Mouse (Mus musculus) adrenal gland, postnatal 4 days (tissue): ENCODE data around the gene Rilp. TPM values are rescaled to one million over a fixed set of nuclear protein-coding genes. Genes with fewer than 3 reads are reported as not detected.

ENCODE experiments used
- DNase-seq, 2 experiments: peaks; one replicate each; pipeline ENCODE4 v3.0.0; 2021 to 2022; ENCODE audit warnings: low spot score in 2 of 2, mixed read lengths in 2 of 2
- long read RNA-seq, 2 experiments: library from polyadenylated mRNA; stranded (forward); transcript quantifications; one replicate each; pipeline ENCODE4 v2.0.0; 2021
- total RNA-seq, 2 experiments: library from RNA; stranded (reverse); gene quantifications; 2 replicates each; pipeline ENCODE4 v1.2.3; 2021

Rilp gene
- total RNA-seq, result 1 to 10 TPM; 7.7 to 8.5 TPM
- long read RNA-seq, experiment 1, partial matches to known transcripts, result 0 of 7 reads
- long read RNA-seq, experiment 1, other reads (novel, unspliced or antisense), result 3 of 7 reads
- long read RNA-seq, experiment 2, transcript Rilp-201 (8 exons, 1,489 nt), result major isoform, 5 of 16 reads
- long read RNA-seq, experiment 2, partial matches to known transcripts, result 6 of 16 reads
- long read RNA-seq, experiment 2, other reads (novel, unspliced or antisense), result 5 of 16 reads

DNA sequence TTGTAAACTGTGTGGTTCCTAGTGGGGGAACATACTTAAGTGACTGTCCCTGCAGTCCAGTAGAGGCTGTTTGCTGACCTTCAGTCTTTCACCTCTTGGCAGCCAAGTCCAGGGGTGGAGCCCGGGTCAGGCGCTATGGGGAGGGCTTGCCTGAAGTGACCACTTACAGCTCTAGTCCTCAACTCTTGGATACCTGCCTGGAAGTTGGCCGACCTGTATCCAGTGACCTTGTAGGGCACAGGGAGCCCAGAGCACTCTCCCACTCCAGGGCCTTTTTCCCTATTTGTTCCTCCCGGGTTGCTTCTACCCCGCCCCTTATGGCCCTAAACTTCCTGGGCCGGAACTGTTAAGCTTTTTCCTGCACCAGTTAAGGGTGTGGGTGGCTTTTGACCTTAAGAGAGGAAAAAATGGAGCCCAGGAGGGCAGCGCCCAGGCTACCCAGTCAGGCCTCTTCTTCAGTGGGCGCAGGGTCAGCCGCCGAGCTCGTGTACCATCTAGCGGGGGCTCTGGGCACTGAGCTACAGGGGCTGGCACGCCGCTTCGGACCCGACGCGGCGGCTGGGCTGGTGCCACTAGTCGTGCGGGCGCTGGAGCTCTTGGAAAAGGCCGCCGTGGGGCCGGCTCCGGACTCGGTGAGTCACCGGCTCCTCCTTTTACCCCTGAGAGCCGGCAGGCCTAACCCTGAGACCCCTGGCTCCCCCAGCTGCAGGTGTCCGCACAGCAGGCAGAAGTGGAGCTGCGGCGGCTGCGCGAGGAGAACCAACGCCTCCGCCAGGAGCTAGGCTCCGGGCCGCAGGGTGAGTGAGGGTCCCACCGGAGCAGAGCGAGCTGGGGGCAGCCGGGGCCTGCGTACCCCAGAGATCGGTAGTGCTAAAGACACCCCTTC lies at the start of gene Rilp:
Gene Rilp (plus strand): TSS at position 354 of the 886 bp plus-strand sequence.
- DNase-seq, result peak; percentile 41 to 57

DNA sequence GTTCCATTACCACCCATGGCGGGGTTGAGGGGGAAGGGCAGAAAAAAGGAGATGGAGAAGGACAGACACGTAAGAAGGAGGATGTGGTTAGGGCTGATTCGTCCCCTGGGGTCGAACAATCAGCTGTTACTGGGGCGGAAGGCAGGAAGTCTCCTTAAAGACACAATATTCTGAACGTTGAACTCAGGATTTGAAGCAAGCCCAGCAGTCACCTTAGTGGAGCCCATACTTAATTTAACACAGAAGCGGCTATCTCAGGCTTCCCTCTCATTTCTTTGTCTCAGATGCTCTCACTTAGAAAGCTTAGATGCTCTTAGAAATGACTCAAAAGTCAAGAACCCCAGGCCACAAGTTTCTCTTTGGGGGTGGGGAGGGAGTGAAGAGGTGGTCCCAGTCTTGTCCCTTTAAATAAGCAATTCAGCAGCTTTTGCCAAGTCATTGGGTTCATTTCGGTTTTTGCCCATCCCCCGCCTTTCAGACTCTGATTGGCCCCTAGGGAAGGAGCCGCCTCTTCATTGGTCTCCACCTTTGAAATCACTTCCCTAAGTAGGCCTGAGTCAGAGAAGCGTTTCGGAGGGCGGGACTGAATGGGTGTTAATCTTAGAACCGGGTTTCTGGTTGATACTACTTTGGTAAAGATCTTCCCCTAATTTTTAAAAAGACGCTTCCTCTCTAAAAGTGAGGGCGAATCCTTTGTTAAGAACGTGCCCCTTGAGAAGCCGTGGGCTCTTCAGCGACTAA lies 49.6 kb upstream of the Rilp start:
- peak in 1 of 2 experiments; percentile 80 for DNase-seq

DNA sequence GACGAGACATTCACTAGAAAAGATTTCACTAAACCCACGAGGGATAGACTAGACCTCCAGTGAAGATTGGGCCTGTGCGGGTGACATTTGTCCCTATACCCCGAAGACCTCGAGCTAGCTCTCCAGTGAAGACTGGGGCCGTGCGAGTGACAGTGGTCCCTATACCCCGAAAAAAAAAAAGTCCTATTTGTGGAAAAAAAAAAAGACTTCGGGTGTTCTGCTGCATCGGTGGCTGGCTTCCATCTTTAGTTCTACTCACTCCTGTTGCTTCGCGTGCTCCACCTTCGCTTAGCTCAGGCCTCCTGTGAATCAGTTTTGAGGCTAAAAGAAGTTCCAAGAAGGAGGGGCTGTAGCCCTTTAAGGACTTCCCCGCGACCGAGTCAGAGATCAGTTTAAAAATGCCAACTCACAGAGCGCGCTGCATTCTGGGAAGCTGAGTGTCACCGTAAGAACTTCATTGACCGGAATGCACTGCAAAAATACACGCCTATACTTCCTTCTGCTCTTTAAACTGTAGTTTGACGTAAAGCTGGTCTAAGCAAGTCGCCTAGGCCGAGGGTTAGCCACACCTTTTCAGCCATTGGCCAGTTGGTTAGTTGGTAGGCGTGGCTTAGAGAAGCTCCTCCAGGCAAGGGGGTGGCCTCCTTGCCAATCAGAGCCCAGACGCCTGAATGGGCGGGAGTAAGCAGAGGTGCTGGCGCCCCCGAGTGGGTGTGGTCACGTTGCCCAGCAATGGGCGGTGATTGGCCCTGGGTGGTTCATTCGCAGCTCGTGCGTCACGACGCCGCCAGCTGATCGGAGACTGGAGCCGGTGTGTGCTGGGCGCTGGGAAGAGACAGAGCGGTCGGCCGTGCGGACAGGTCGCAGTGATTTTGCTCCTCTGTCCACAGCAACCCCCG lies 48.8 kb upstream of the Rilp start, which contains the start of gene Tlcd2:
Gene Tlcd2 (plus strand): TSS at position 872 of the 899 bp plus-strand sequence.
- DNase-seq, result peak; percentile 91 to 98

GRCm38 (mm10) chr11:75461743-75462252 lies 48.1 kb upstream of the Rilp start:
- DNase-seq, result no peak

- peak in 1 of 2 experiments; percentile 73 for DNase-seq
Observed at GRCm38 (mm10) chr11:75462253-75462783, 47.6 kb upstream of the Rilp start.

DNA sequence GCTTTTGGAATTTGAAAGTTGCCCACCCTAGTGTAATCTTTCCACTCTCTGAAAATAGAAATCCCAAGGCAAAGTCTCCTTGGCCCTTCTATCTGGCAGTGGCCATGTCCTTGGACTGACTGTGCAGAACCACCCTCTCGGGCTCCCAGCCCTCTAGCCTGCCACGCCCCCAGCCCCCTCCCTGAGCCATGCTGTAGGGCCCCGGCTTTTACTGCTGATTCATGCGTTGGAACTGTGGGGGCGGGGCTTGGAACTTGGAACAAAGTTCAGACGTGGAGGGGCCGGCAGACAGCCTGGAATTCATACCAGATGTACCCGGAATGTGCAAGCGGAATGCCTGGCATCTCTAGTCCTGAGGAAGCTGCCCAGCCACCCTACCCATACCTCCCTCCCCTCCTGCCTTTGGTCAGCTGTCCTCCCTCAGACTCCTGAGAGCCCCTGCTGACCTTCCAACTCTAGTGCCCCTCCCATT lies 47.0 kb upstream of the Rilp start:
- peak; percentile 78 to 91 for DNase-seq

DNA sequence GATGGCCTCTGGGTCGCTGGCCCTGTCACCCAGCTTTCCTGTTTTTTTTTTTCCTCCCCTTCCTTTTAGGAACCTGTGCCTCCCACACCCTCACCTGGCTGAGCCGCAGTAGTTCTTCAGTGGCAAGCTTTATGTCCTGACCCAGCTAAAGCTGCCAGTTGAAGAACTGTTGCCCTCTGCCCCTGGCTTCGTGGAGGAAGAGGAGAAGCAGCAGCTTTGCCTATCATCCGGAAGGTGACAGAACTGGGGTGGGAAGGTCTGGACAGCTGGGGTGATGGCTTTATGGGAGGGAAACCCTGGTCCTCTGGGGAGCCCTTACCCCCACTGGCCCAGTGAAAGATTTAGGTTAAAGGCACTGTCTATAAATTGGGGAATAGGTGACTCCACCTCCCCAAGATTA lies 46.3 kb upstream of the Rilp start:
- no peak for DNase-seq

- no peak for DNase-seq
Observed at GRCm38 (mm10) chr11:75464417-75464816, 45.5 kb upstream of the Rilp start.

DNA sequence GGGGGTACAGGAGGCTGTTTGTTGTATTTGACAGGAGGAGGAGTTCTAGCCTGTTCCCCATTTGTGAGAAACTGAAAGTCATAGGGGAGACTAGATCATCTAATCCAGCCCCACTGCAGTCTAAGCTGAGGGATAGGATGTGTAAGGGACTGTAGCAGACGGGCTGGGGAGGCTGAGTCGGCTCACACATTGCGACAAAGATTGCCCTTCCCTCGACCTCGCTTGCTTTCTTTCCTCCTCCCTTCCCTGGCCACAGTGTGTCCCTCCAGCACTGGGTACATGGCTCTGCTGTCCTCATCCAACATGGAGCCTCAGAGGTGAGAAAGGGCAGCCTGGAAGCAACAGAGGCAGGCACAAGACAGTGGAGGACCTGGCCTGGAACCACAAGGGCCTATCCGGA lies 44.8 kb upstream of the Rilp start:
- DNase-seq, result no peak

- DNase-seq, result no peak
Observed at GRCm38 (mm10) chr11:75466731-75467505, 43.0 kb upstream of the Rilp start.

GRCm38 (mm10) chr11:75467512-75468215 lies 42.2 kb upstream of the Rilp start:
- peak in 1 of 2 experiments; percentile 58 for DNase-seq

DNA sequence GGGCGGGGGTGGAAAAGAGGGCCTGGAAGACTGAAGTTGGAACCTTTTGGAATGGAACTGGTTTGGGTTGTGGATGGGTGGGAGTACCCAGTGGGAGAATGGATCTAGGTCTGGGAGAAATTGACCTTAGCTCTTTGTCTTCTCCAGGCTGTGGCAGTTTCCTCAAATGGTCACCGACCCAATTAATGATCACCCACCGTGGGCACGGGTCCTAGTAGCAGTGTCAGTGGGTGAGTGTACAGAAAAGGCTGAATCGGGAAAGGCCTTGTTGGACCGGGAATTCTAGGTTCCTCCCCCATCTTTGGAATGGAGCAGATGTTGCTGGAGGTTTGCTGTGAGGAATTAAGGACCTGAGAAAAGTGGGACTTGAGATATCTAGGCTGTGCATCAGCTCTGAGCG lies 41.5 kb upstream of the Rilp start:
- no peak for DNase-seq

GRCm38 (mm10) chr11:75469261-75469660 lies 40.6 kb upstream of the Rilp start:
- DNase-seq, result no peak

- no peak for DNase-seq
Observed at GRCm38 (mm10) chr11:75470675-75471074, 39.2 kb upstream of the Rilp start.

DNA sequence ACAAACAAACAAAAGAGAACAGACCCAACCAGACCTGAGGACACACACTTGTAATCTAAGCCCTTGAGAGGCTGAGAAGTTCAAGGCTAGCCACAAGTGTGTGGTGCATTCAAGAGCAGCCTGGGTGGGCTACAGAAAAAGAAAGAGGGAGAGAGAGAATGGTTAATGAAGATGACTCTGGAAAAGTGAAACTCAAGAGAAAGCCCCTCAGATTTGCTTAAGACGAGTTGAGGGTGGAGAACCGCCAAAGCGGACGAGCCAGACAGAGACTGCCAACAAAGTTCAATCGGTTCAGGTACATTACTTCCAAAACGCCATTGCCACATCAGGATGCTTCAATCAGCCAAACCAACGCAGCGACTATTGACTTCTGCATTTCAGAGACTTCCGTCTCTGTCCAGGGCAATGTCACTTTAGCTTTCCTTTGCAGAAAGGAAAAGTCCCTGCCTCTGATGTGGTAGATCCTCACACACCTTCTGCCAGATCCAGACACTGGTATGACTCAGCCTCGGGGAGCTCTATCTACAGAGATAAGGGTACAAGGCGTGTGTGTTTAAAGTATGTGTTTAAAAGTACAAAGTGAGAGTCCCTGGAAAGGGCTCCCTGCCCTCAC lies 37.3 kb upstream of the Rilp start:
- DNase-seq, result no peak

- no peak for DNase-seq
Observed at GRCm38 (mm10) chr11:75473376-75473775, 36.5 kb upstream of the Rilp start.

DNA sequence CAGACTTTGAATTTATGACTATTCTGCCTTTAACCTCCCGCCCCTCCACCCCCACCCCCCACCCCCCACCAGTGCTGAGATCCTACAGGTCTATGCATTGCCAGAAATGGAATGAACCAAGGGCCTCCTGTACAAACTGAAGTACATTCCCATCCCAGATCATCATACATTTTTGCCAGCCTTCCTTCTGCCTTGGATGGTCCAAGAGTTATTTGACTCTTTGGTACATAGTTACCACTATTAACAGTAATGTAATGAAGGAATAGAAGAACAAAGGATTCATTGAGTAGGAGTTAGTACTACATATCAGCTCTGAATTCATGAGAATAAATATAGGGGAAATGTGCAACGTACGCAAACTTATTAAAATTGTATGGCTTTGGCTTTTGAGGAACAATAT lies 23.7 kb upstream of the Rilp start:
- DNase-seq, result no peak
